Mouse (Mus musculus) embryo, embryonic 10.5 days (tissue): Measurements from ENCODE around the gene Sema3d.
A peak's percentile ranks its signal among the peaks of the same experiment; 100 is the strongest.

ENCODE experiments used
- DNase-seq: peaks from one replicate; pipeline ENCODE4 v3.0.0-alpha.2; 2015; ENCODE audit warnings: low spot score

Gene Sema3d

DNA sequence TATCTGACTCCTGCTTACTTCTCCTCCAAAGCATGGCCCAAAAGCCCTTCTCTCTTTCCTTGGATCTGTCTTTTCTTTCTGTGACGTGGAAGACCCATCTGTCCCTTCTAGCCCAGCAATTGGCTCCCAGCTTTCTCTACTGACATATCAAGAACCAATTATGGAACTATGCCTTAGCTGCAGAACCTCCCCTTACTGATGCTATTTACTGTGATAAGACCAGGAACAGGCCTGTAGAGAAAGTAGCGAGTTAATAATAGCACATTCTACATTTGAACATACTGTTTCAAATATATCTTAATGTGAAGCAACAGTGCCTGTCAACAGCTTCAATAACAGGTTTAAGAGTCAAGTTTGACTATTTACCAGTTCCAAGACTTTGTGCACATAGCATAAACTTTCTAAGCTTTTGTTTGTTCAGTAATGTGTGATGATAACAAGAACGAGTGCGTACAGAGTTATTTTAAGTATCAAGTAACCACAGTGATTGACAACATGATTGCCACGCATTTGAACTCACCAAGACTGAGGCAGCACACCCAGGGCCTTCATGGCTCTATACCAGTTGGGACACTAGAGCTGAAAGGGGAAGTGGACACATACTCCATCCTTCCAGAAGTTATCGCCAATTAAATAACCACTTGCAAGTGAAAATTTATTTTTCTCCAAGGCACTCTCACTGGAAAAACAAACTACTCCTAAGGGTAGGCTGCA, 116.8 kb downstream of the Sema3d start:
- DNase-seq: no peak

DNA sequence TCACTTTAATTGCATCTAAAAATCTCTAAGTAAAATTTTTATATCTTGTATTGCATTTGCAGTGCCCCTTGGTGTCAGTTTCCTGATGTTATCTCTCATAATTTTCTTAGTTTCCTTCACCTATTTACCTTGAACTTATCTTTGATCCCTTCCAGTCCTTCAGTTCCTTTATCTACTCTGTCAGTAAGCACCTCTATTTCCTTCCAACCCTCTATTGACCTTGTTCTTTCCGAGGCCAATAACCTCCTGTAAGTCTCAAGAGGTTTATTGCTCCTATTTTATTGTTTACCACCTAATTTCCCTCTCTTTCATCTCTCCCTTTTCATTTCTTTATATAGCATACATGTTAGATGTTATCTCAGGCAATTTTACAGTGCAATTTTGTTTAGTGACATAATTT, 129.3 kb downstream of the Sema3d start:
- DNase-seq: no peak

DNA sequence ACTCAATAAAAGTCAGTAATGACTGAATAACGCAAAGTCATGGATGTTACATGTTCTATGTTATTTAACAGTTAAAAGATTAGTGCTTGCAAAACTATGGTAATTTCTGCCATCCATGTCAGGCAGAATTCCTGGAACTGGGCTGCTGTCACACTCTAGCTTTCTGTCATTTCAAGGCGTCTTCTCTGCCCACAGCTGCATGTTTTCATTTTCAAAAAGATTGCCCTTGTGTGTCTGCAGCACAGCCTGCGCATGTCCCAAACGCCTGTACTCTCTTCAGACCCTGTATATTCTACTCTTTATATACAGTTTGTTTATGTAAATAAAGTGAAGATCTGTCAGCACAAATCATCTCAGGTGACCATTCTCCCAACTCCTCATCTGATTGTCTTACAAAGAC, 132.1 kb downstream of the Sema3d start:
- no peak for DNase-seq

DNA sequence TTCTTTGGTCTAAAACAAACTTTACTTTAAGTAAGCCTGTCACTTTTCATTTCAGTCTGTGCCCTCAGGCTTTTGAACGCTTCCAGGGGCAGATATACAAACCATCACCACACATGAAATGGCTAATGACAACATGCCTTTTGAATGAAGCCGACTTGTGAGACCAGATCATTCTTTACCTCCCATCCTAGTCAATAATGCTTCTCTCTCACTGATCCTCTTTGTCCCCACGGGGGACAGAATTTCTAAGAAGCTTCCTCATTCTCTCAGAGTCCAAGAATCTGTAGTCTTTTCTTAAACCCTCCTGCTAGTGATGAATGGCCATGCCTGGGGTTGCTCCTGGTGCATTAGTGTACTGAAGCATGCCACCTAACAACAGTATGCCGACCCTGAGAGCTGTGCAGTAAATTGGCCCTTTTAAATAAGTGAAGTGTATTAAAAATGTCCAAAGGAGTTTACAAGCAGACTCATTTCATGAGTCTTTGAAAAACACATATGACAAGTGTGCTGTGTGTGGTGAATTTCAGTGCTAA, 142.1 kb downstream of the Sema3d start:
- DNase-seq: peak; percentile 43

DNA sequence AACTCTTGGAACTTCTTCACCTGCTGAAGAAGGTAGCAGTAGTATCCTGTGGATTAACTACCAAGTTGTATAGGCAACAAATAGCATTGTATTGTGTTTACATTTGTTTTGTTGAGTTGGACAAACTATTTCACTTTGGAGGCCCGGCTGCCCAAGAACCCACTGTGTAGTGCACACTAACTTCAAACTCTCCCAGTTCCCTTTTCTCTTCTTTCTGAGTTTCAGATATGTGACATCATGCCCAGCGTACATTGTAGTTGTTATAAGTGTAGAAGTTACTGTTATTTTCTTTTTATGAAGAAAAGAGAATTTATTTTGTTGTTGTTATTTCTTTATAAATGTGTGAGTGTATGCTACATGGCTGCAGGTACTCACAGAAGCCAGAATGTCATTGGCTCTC, 145.4 kb downstream of the Sema3d start:
- no peak for DNase-seq

DNA sequence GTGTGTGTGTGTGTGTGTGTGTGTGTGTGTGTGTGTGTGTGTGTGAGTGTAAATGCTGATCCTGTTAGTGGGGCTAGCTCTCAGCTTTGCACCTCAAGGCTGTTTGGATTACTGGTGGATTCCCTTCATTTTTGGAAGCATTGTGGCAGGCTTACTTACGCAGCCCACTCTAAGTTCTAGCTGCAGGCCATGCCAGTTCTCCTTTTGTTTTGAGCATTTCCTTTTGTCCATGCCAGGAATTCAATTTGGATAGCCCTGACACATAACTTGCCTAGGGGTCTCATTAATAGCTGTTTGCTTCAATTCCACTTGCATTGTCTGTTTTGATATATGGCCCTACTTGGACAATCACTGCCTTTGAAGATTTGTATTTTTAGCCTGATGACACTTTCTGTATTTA, 146.6 kb downstream of the Sema3d start:
- DNase-seq: peak; percentile 31

DNA sequence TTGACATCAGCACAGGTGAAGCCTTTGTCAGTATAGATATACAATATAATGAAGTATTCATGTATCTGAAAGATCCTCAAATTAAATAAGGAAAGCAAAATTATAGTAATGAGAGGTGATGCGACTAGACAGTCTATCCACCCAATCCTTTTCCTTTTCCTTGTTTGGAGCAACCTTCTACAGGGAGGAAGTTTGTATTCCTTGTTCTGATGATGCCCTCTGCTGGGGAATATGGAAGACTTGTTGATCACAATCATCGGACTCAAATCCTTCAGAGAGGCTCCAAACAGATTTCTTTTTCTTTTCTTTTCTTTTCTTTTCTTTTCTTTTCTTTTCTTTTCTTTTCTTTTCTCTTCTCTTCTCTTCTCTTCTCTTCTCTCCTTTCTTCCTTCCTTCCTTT, 158.1 kb downstream of the Sema3d start:
- DNase-seq: peak; percentile 79

DNA sequence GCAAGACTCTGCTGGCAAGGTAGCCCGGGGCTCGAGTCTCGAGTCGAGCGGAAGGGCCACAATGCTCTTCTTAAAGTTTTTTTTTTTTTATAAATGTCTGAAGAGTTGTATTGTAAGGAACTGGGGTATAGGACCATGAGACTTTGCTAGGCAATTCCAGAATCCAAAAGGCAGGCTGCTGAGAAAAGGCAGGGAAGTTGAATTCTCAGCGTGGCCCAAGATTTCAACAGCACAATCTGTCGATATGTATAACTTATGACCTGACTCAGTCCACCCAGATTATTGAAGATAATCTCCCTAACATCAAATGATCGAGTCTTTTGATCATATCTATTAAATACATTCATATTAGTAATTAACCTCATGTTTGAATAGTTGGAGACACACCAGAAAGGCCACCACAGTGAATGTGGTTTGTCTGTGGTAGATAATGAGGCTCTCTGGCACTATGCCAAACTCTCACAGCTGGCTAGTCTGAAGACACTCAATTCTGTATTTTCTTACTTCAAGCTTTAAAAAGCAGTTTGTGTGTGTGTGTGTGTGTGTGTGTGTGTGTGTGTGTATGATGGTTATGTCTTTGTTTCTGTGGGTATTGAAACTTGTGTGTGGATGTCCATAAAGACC, 166.0 kb downstream of the Sema3d start:
- DNase-seq: no peak

DNA sequence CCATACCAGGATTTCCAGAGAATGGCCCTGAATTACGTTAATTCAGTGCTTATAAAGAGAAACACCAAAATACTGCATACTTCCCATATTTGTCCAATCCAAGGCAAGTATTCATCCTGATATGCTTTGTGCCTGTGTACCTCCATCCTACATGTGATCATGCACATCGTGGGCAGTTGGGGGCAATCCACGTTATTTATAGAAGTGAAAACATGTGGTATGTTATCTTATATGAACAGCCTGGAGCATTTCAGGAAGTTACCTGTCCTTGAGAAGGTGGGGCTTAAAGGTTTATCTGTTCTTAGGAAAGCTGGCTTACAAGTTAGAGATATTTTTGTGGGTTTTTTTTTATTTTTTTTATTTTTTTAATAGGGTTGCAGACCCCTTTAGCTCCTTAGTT, 172.2 kb downstream of the Sema3d start:
- no peak for DNase-seq

DNA sequence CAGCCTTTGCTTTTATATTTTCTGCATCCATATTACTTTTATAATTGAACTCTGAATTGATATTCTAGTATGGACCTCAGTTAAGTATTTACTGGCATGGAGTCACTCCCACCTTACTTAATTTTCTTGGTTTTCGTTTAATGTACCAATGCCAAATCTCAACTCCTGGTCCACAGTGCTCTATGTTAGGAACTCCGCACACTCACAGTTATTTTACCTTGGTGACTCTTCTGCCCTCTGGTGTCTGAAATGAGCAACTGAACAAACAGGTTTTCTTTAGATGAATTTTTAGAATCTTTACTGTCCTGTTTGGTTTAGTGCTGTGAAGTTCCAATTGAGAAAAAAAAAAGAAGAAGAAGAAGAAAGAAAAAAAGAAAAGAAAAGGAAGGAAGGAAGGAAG, 174.7 kb downstream of the Sema3d start:
- DNase-seq: peak; percentile 65

DNA sequence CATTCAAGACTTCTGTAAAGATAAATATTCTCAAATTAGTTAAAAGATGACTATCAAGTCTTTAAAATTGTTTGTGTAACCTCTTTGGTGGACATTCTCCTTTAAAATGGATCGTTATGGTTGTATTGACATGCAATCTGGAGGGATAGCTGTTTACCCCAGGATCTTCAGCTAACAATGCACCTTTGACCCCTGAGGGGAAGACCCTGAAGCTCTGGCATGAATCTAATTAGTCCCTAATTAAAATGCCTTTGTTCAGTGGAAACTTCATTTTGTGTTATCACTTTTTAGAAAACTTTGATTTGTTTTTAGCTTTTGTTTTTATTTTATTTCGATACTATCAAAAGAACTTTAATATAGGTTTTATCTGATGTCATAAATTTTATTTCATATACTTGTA, 178.6 kb downstream of the Sema3d start:
- no peak for DNase-seq

DNA sequence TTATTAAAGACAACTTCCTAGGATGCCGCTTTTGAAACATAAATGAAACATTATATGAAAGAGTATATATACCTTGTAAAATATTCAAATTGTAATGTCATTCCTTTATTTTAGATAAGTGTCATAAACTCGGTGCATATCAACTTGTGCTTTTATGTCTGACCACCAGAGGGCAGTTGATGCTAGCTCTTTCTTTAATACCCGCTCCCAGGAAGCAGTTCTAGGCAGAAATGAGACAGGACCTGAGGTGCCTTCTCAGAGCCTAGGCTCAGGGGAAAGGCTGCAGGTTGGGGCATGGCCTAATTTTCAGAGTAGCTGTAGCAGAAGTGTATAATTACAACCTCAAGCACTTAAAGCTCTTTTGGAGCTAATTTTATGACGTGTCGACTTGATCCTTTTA, 179.0 kb downstream of the Sema3d start:
- DNase-seq: peak; percentile 85

DNA sequence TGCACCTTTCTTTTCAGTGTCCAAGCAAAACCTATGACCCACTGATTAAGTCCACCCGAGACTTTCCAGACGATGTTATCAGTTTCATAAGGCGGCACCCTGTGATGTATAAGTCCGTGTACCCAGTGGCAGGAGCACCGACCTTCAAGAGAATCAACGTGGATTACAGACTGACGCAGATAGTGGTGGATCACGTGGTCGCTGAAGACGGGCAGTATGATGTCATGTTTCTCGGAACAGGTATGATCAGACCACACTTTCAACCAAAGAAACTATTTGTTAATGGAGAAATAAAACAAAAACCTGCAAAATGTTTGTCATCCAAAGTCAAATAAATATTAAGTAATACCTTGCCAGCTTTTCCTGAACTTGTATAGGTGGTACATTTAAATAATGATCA, 179.9 kb downstream of the Sema3d start:
- DNase-seq: no peak

DNA sequence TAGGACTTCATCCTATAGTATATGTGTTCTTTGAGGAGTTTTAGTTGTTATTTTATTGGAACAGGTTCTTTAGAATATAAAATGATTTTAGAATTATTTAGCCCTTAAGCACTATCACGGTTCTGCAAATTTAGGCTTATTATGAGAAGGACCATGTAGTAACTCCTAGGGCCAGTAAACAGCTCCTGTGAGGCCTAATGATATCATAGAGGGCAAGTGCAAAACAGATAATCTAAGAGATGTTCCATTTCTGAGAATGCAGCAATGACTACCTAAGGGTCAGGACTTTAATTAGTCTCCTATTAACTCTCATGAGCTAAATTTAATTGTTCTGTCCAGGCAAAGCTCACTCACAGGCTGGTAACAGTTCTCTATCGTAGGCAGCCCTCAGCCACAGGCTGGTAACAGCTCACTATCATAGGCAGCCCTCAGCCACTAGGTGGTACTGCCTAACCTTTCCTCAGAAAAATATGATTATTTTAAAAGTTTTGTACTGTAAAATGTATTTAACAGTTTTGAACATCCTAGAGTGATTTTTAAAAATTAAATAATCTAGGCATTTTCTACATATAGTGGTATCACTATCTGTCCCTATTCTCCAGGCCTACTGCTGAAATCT, 181.5 kb downstream of the Sema3d start:
- peak; percentile 61 for DNase-seq

DNA sequence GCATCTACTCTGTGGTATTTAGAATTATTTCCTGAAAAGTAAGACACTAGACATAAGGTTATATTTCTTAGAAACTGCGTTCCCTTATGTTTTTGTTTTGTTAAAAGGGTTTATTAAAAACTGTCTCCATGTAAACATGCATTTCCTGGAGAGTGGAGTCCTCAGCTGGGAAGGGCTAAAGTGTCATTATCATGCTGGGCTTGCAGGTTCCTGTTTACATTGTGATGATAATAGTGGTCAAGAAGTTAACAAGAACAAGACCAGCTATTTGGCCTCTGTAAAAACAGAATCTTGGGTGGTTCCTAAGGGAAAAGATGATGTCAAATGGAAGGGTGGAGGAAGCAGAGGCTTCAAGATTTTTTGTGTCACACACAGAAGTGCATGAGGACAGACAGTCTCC, 183.4 kb downstream of the Sema3d start:
- no peak for DNase-seq

DNA sequence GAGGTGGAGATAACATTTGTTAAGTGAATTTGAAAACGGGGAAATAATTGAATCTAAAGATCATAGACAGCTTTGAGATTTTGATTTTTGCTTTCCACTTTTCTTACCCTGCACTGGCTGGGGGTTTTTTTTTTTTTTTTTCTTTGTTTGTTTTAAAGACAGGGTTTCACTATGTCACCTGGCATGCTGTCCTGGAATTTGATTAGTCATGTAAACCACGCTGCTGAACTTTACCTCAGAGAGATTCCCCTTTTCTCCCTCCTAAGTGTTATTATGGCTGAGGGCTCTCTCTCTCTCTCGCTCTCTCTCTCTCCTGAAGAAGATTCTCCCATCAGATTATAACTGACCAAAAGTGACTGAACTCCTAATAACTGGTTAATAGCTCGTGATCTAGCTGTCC, 191.4 kb downstream of the Sema3d start:
- no peak for DNase-seq

DNA sequence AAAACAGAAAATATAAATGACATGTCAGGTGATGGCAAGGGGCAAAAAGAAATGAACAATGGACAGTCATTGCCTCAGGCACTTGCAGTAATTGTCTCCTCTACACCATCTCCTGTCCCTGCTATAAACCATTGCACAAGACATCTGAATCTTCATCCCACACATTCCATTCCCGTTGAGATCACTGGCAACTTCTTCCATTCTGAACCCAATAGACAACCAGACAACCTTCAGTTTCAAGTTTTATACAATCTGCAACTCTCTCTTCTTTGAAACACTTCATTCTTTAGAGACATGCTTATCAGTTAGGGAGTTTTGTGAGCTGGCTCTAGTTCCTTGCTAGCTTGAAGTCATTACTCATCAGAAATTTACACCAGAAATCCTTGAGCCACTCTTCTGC, 192.1 kb downstream of the Sema3d start:
- DNase-seq: no peak

DNA sequence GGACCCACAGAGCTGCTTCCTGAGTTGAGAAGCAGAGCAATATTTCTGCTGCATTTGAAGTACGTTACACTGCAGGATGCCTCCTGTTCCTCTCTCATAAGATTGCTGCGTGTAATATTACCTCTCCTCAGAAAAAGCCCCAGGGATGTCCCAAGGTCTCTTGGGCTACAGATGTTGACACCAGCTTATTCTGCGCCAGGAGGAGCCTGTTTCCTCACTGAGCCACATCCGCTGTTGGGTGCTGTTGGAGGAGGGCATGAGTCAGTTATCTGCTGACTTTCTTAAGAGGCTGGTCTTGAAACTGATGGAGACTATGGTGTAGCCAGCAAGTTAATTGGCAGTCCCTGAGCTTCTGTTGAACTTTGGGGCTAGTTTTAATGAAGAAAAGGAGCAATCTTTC, 196.6 kb downstream of the Sema3d start:
- DNase-seq: no peak

DNA sequence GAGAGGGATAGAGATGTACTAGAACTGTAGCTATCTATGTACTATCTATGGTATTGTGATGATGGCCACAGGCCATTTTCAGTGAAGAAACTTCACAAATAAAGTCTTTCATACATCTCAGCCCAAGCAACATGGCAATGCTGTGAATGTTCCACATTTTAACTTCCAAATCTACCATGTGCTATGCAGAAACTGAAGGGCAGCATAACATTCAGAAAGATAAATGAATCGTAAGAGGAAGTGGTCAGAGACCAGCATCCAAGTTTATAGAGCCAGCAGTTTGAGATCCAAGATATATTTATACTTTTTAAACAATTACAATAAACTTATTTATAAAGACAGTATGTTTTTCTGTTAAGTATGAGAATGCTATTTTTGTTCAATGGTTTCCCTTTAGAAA, 199.4 kb downstream of the Sema3d start:
- DNase-seq: no peak

DNA sequence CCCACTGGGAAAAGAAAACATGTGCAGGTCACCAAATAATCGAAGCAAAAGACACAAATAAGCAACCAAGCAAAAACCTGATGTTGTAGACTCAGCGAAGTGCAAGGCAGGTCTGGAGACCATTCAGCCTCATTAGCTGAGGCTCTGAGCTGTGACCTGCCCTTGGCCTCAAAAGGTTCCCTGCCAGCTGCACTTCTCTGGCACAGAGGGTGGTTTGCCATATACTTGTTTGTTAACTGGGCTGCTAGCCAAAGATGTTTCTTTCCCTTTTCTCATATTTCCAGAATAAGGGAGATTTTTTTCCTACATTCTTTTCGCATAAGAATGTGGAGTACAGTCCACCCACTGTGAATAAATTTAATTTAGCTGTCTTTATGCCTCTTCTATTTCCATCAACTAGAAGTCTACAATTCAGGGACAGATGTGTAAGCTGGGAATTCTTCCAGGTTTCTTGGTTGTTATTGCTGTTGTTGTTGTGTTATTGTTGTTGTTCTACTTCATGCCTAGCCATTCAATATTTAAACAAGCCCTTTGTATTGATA, 200.2 kb downstream of the Sema3d start:
- DNase-seq: no peak

DNA sequence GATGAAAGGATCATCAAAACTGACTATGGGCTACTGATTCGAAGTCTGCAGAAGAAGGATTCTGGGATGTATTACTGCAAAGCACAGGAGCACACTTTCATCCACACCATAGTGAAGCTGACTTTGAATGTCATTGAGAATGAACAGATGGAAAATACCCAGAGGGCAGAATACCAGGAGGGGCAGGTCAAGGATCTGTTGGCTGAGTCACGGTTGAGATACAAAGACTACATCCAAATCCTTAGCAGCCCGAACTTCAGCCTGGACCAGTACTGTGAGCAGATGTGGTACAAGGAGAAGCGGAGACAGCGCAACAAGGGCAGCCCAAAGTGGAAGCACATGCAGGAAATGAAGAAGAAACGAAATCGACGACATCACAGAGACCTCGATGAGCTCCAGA, 201.7 kb downstream of the Sema3d start:
- DNase-seq: peak; percentile 50

DNA sequence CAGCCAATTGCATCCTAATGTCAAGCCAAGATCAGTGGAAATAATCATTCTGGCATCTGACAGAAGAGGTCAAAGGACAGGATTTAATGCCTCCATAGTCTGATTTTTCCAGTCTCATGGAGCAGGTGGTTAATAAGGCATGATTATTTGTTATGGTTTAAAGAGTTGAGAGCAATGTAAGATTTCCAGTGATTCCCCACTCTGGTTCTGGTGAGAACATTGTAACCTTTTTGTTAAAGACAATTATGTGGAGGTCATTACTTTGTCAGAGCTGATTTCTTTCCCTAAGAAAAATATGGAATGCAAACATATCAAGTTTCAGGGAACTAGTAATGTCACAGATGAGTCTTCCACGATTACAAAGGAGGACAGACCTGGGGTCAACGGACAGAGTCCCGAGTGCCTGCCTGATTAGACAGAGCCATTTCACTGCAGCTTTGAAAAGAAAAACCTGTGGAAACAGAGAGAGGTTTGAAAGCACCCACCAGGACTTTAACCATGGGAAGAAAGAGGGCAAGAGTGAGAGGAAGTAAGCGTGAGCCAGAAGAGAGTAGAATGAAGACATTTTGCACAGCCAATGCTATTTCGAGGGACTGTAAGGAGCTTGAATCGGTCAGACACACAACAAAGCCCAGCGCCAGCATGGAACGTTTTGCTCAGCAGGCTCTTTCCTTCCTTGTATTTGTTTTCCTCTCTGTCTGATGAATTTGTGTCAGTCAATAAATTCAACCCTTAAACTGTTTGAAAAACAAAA, 251.2 kb downstream of the Sema3d start:
- peak; percentile 60 for DNase-seq
